Mouse (Mus musculus): ENCODE results near the gene Gm17374. TPM values are rescaled to one million over a fixed set of nuclear protein-coding genes. Genes with fewer than 3 reads are reported as not detected.
"Not testable (repeated sequence)": the region's sequence is repeated elsewhere in the genome, so short reads cannot be mapped to it uniquely, and the experiment has no call there.

The Gm17374 gene
- not detected for total RNA-seq (2021)
- long read RNA-seq, experiment 1 = 0 reads
- long read RNA-seq, experiment 2, partial matches to known transcripts = 0 of 1 reads
- long read RNA-seq, experiment 2, other reads (novel, unspliced or antisense) = 1 of 1 reads

GRCm38 (mm10) chr2:140151743-140152142 is at the start of gene Gm17374:
TSS of gene Gm17374 (plus strand) at chr2:140152043.
- DNase-seq (ENCODE audit: low spot score in 2 of 2); intact Hi-C loops (cut with DNase I): not testable (repeated sequence)

GRCm38 (mm10) chr2:140104951-140105350 is 46.9 kb upstream of the Gm17374 start:
- intact Hi-C loops (cut with DNase I) = no loop called here
- DNase-seq (ENCODE audit: low spot score in 2 of 2) = no peak

- intact Hi-C loops (cut with DNase I) = no loop called here
- DNase-seq (ENCODE audit: low spot score in 2 of 2) = no peak
Measured at GRCm38 (mm10) chr2:140107641-140108040, 44.2 kb upstream of the Gm17374 start.

GRCm38 (mm10) chr2:140108945-140109344 is 42.9 kb upstream of the Gm17374 start:
- DNase-seq (ENCODE audit: low spot score in 2 of 2) = no peak
- intact Hi-C loops (cut with DNase I) = no loop called here

GRCm38 (mm10) chr2:140113851-140114250 is 38.0 kb upstream of the Gm17374 start:
- intact Hi-C loops (cut with DNase I) = no loop called here
- peak; percentile 33 to 58 for DNase-seq (ENCODE audit: low spot score in 2 of 2)

- intact Hi-C loops (cut with DNase I) = no loop called here
- DNase-seq (ENCODE audit: low spot score in 2 of 2) = no peak
Measured at GRCm38 (mm10) chr2:140125516-140125915, 26.3 kb upstream of the Gm17374 start.

- DNase-seq (ENCODE audit: low spot score in 2 of 2) = peak in 1 of 2 experiments; percentile 31
- intact Hi-C loops (cut with DNase I) = no loop called here
Measured at GRCm38 (mm10) chr2:140159186-140159730, 7.4 kb downstream of the Gm17374 start.

GRCm38 (mm10) chr2:140163351-140163854 is 11.6 kb downstream of the Gm17374 start:
- no peak for DNase-seq (ENCODE audit: low spot score in 2 of 2)
- intact Hi-C loops (cut with DNase I) = loop anchor here (10.0 kb wide), 1 partner anchor 779 kb away; no protein-coding TSS in a partner anchor

- DNase-seq (ENCODE audit: low spot score in 2 of 2) = no peak
- intact Hi-C loops (cut with DNase I) = loop anchor here (10.0 kb wide), 1 partner anchor 784 kb away; no protein-coding TSS in a partner anchor
Measured at GRCm38 (mm10) chr2:140169057-140169456, 17.2 kb downstream of the Gm17374 start.

GRCm38 (mm10) chr2:140170127-140170802 is 18.4 kb downstream of the Gm17374 start, which contains the start of the genes Esf1 and Ndufaf5:
TSS of gene Esf1 (minus strand) at chr2:140170564.
TSS of gene Ndufaf5 (plus strand) at chr2:140170649.
- intact Hi-C loops (cut with DNase I) = no loop called here
- DNase-seq (ENCODE audit: low spot score in 2 of 2) = peak; percentile 95 to 99

- intact Hi-C loops (cut with DNase I) = no loop called here
- no peak for DNase-seq (ENCODE audit: low spot score in 2 of 2)
Measured at GRCm38 (mm10) chr2:140170803-140171553, 19.1 kb downstream of the Gm17374 start.

GRCm38 (mm10) chr2:140185685-140186210 is 33.9 kb downstream of the Gm17374 start:
- intact Hi-C loops (cut with DNase I); DNase-seq (ENCODE audit: low spot score in 2 of 2): not testable (repeated sequence)

GRCm38 (mm10) chr2:140200713-140201112 is 48.9 kb downstream of the Gm17374 start:
- peak; percentile 16 to 40 for DNase-seq (ENCODE audit: low spot score in 2 of 2)
- intact Hi-C loops (cut with DNase I) = loop anchor here (5.0 kb wide), 1 partner anchor 227 kb away; no protein-coding TSS in a partner anchor

GRCm38 (mm10) chr2:140202573-140202972 is 50.7 kb downstream of the Gm17374 start:
- DNase-seq (ENCODE audit: low spot score in 2 of 2) = peak; percentile 30 to 43
- intact Hi-C loops (cut with DNase I) = loop anchor here (5.0 kb wide), 1 partner anchor 225 kb away; no protein-coding TSS in a partner anchor

Other genes with a start within 250 kb of the Gm17374 start
- 10 to 100 TPM; 32.2 to 41.3 TPM for gene Tasp1, start 85.2 kb upstream of the Gm17374 start, total RNA-seq (2021)
- 10 to 100 TPM; 18.1 to 18.7 TPM for gene Esf1, start 18.5 kb downstream of the Gm17374 start, total RNA-seq (2021)
- 10 to 100 TPM; 49.5 to 49.7 TPM for gene Ndufaf5, start 18.6 kb downstream of the Gm17374 start, total RNA-seq (2021)
- not detected for gene Sel1l2, start 237.7 kb downstream of the Gm17374 start, total RNA-seq (2021)
- gene Macrod2, start 243.3 kb downstream of the Gm17374 start, total RNA-seq (2021) = 10 to 100 TPM; 52.7 to 55.7 TPM